Comparison of ENCODE assay signal across 9 mouse cellular contexts in genomic region chr14:50931493-50932020, GRCm38 (mm10). TPM values are rescaled to one million over a fixed set of nuclear protein-coding genes. Genes with fewer than 3 reads are reported as not detected.
DNase-seq lines count a peak whose midpoint lies in the region; ATAC-seq lines count a peak whose summit lies in the region.
"Had no signal": no experiment of that assay in that cellular context is flagged by ENCODE, and none has a peak within 500 bp of the region (broad histone marks: within the 10 kb centered on the region; RNA-seq: fewer than 3 reads in every experiment).

No protein-coding gene starts in this region.

- H3K27ac ChIP-seq in heart, embryonic 12.5 days (ENCODE audit: poor library complexity, severe bottlenecking): peak overlapping the region; percentile 86
- peak overlapping the region; percentile 82 for H3K27ac ChIP-seq in hindbrain, embryonic 11.5 days (ENCODE audit: low read depth, low read length)
- peak overlapping the region; percentile 78 for H3K27ac ChIP-seq in midbrain, embryonic 11.5 days (ENCODE audit: low read depth, low read length)

- peak overlapping the region; percentile 88 for H3K4me3 ChIP-seq in heart, embryonic 12.5 days
- peak overlapping the region; percentile 97 for H3K4me3 ChIP-seq in hindbrain, embryonic 11.5 days (ENCODE audit: low read depth, low read length)
- peak overlapping the region; percentile 95 for H3K4me3 ChIP-seq in midbrain, embryonic 11.5 days (ENCODE audit: low read depth, low read length)

- ATAC-seq in heart, embryonic 12.5 days (ENCODE audit: insufficient number of reproducible peaks, low FRiP score): no peak
- no peak for ATAC-seq in hindbrain, embryonic 11.5 days (ENCODE audit: low FRiP score)
- no peak for ATAC-seq in midbrain, embryonic 11.5 days (ENCODE audit: low FRiP score)

- WGBS in heart, embryonic 12.5 days: 12% methylated on average over 12 of the region's 12 CpGs
- WGBS in hindbrain, embryonic 11.5 days: 12% methylated on average over 12 of the region's 12 CpGs
- 11% methylated on average over 12 of the region's 12 CpGs for WGBS in midbrain, embryonic 11.5 days

- H3K9ac ChIP-seq in heart, embryonic 12.5 days: peak overlapping the region; percentile 70
- H3K9ac ChIP-seq in hindbrain, embryonic 11.5 days (ENCODE audit: low read depth, low read length): peak overlapping the region; percentile 58
- H3K9ac ChIP-seq in midbrain, embryonic 11.5 days (ENCODE audit: low read length): peak overlapping the region; percentile 68

- no peaks in the 10 kb centered on the region for H3K27me3 ChIP-seq in heart, embryonic 12.5 days (replicated peaks)
- no peaks in the 10 kb centered on the region for H3K27me3 ChIP-seq in hindbrain, embryonic 11.5 days (ENCODE audit: control insufficient read depth, insufficient read depth, low read length)
- no peaks in the 10 kb centered on the region for H3K27me3 ChIP-seq in midbrain, embryonic 11.5 days (ENCODE audit: control insufficient read depth, insufficient read depth, low read length)
- H3K27me3 ChIP-seq: Patski had no signal

- no peaks in the 10 kb centered on the region for H3K9me3 ChIP-seq in heart, embryonic 12.5 days (replicated peaks)
- H3K9me3 ChIP-seq in hindbrain, embryonic 11.5 days (ENCODE audit: control insufficient read depth, low read length): no peaks in the 10 kb centered on the region
- no peaks in the 10 kb centered on the region for H3K9me3 ChIP-seq in midbrain, embryonic 11.5 days (ENCODE audit: control insufficient read depth, low read length)

- peak overlapping the region; percentile 71 for H3K4me2 ChIP-seq in heart, embryonic 12.5 days
- peak overlapping the region; percentile 57 for H3K4me2 ChIP-seq in hindbrain, embryonic 11.5 days (replicated peaks; ENCODE audit: low read depth, low read length)
- peak overlapping the region; percentile 90 for H3K4me2 ChIP-seq in midbrain, embryonic 11.5 days

- H3K36me3 ChIP-seq in heart, embryonic 12.5 days: peaks cover 31% of the 10 kb centered on the region
- H3K36me3 ChIP-seq in hindbrain, embryonic 11.5 days (ENCODE audit: control insufficient read depth, insufficient read depth, low read length): peaks cover 2% of the 10 kb centered on the region; the same call in 1 of the 2 replicates
- H3K36me3 ChIP-seq in midbrain, embryonic 11.5 days (ENCODE audit: control insufficient read depth, insufficient read depth, low read length): peaks cover 8% of the 10 kb centered on the region; the same call in 1 of the 2 replicates

- no peak for DNase-seq in heart, adult 11 months
- DNase-seq in MEL-GATA-1-ER (ENCODE audit: extremely low read depth, low read depth): peak; percentile 38
- peak; percentile 23 for DNase-seq in hindbrain, embryonic 11.5 days (ENCODE audit: low spot score)
- DNase-seq in midbrain, embryonic 11.5 days (ENCODE audit: low spot score, missing footprints): no peak
- no peak for DNase-seq in gastrocnemius, postnatal 25 days
- no peak for DNase-seq in gastrocnemius, postnatal 4 days (ENCODE audit: low spot score in 2 of 2)
- no peak for DNase-seq in urinary bladder, postnatal 4 days (ENCODE audit: low spot score in 2 of 2)

- H3K4me1 ChIP-seq in heart, embryonic 12.5 days (replicated peaks): peaks cover 13% of the 10 kb centered on the region
- H3K4me1 ChIP-seq in hindbrain, embryonic 11.5 days (replicated peaks; ENCODE audit: control insufficient read depth, insufficient read depth, low read length): no peaks in the 10 kb centered on the region; the same call in 1 of the 2 replicates
- peaks cover 13% of the 10 kb centered on the region for H3K4me1 ChIP-seq in midbrain, embryonic 11.5 days (ENCODE audit: control insufficient read depth, insufficient read depth, low read length)

RNA-seq across cellular contexts. Expression of gene Pnp, which starts 0.7 kb away (rescaled TPM):
- polyA plus RNA-seq in heart, embryonic 12.5 days (2016; fragmentation: Nextera tagmentation; extraction: Ambion mirVana): 39.0 and 43.8 TPM in 2 replicates
- polyA plus RNA-seq in hindbrain, embryonic 11.5 days (2014; fragmentation: Nextera tagmentation; extraction: Ambion mirVana): 62.1 and 63.9 TPM in 2 replicates
- 73.6 and 76.3 TPM in 2 replicates for polyA plus RNA-seq in midbrain, embryonic 11.5 days (2014; fragmentation: Nextera tagmentation; extraction: Ambion mirVana)
- total RNA-seq in gastrocnemius, postnatal 25 days (2021): 1 to 10 TPM; 4.4 to 8.7 TPM
- total RNA-seq in gastrocnemius, postnatal 4 days (2021): 10 to 100 TPM; 12.7 to 13.9 TPM

RNA-seq across cellular contexts. Expression of gene Pip4p1, which starts 0.9 kb away (rescaled TPM):
- 33.6 and 37.3 TPM in 2 replicates for polyA plus RNA-seq in heart, embryonic 12.5 days (2016; fragmentation: Nextera tagmentation; extraction: Ambion mirVana)
- 53.8 and 55.6 TPM in 2 replicates for polyA plus RNA-seq in hindbrain, embryonic 11.5 days (2014; fragmentation: Nextera tagmentation; extraction: Ambion mirVana)
- polyA plus RNA-seq in midbrain, embryonic 11.5 days (2014; fragmentation: Nextera tagmentation; extraction: Ambion mirVana): 48.4 and 59.0 TPM in 2 replicates
- 10 to 100 TPM; 12.9 to 14.6 TPM for total RNA-seq in gastrocnemius, postnatal 25 days (2021)
- total RNA-seq in gastrocnemius, postnatal 4 days (2021): 10 to 100 TPM; 23.5 to 25.2 TPM

RNA-seq across cellular contexts. Expression of gene Apex1, which starts 6.8 kb away (rescaled TPM):
- polyA plus RNA-seq in heart, embryonic 12.5 days (2016; fragmentation: Nextera tagmentation; extraction: Ambion mirVana): 152 and 159 TPM in 2 replicates
- 344 and 364 TPM in 2 replicates for polyA plus RNA-seq in hindbrain, embryonic 11.5 days (2014; fragmentation: Nextera tagmentation; extraction: Ambion mirVana)
- polyA plus RNA-seq in midbrain, embryonic 11.5 days (2014; fragmentation: Nextera tagmentation; extraction: Ambion mirVana): 401 and 413 TPM in 2 replicates
- total RNA-seq in gastrocnemius, postnatal 25 days (2021): 10 to 100 TPM; 23.7 to 24.8 TPM
- 10 to 100 TPM; 61.1 to 62.7 TPM for total RNA-seq in gastrocnemius, postnatal 4 days (2021)

RNA-seq across cellular contexts. Expression of gene Osgep, which starts 6.9 kb away (rescaled TPM):
- 108 and 111 TPM in 2 replicates for polyA plus RNA-seq in heart, embryonic 12.5 days (2016; fragmentation: Nextera tagmentation; extraction: Ambion mirVana)
- 146 and 160 TPM in 2 replicates for polyA plus RNA-seq in hindbrain, embryonic 11.5 days (2014; fragmentation: Nextera tagmentation; extraction: Ambion mirVana)
- 157 and 165 TPM in 2 replicates for polyA plus RNA-seq in midbrain, embryonic 11.5 days (2014; fragmentation: Nextera tagmentation; extraction: Ambion mirVana)
- 10 to 100 TPM; 40.1 to 41.8 TPM for total RNA-seq in gastrocnemius, postnatal 25 days (2021)
- total RNA-seq in gastrocnemius, postnatal 4 days (2021): 10 to 100 TPM; 48.6 to 52.2 TPM

RNA-seq across cellular contexts. Expression of gene Gm49342, which starts 12.8 kb away (rescaled TPM):
- not detected in 2 replicates for polyA plus RNA-seq in heart, embryonic 12.5 days (2016; fragmentation: Nextera tagmentation; extraction: Ambion mirVana)
- polyA plus RNA-seq in hindbrain, embryonic 11.5 days (2014; fragmentation: Nextera tagmentation; extraction: Ambion mirVana): not detected in 2 replicates
- not detected in 2 replicates for polyA plus RNA-seq in midbrain, embryonic 11.5 days (2014; fragmentation: Nextera tagmentation; extraction: Ambion mirVana)
- total RNA-seq in gastrocnemius, postnatal 25 days (2021): 1 to 10 TPM; 1.6 to 1.9 TPM
- 1 to 10 TPM; 7.9 to 8.5 TPM for total RNA-seq in gastrocnemius, postnatal 4 days (2021)

Comparison
In these comparisons a context has a peak if more than half of its experiments do, and no peak if none do; other contexts are left out.
1. DNase-seq: peak in MEL-GATA-1-ER (single experiment) and hindbrain, embryonic 11.5 days (single experiment); none in heart, adult 11 months (single experiment), midbrain, embryonic 11.5 days (single experiment), gastrocnemius, postnatal 25 days (single experiment), gastrocnemius, postnatal 4 days (0 of 2) and urinary bladder, postnatal 4 days (0 of 2).
2. Peak in every context shown above with its lines, with median percentiles within 50 percentile points of each other: H3K27ac ChIP-seq, H3K4me2 ChIP-seq, H3K4me3 ChIP-seq and H3K9ac ChIP-seq.